Mouse (Mus musculus): Measurements from ENCODE around the gene Aldob. TPM values are rescaled to one million over a fixed set of nuclear protein-coding genes. Genes with fewer than 3 reads are reported as not detected.
A peak's percentile ranks its signal among the peaks of the same experiment; 100 is the strongest.
"Not testable (repeated sequence)": the region's sequence is repeated elsewhere in the genome, so short reads cannot be mapped to it uniquely, and the experiment has no call there.

Gene Aldob
- polyA plus RNA-seq, 1 experiment from 2014 or later: not detected

GRCm38 (mm10) chr4:49520572-49521340 is 28.6 kb downstream of the Aldob start, which contains the start of the genes Mrpl50 and Zfp189:
TSS of gene Mrpl50 (minus strand) at chr4:49521093.
TSS of gene Zfp189 (plus strand) at chr4:49521176.
- WGBS: under 1% methylated on average over 41 of the region's 41 CpGs
- DNase-seq (ENCODE audit: low spot score): peak; percentile 94
- H3K27ac ChIP-seq (replicated peaks): peak within 1 kb of the TSS; percentile 90
- H3K36me3 ChIP-seq: peaks cover 46% of the 10 kb centered on the region
- peaks cover 29% of the 10 kb centered on the region for H3K4me1 ChIP-seq
- H3K4me3 ChIP-seq: peak within 1 kb of the TSS; percentile 75
- H3K9me3 ChIP-seq (replicated peaks): no peaks in the 10 kb centered on the region
- no peaks in the 10 kb centered on the region for H3K27me3 ChIP-seq (ENCODE audit: low read depth, poor library complexity, severe bottlenecking)

GRCm38 (mm10) chr4:49519476-49519875 is 29.9 kb downstream of the Aldob start:
- 75% methylated on average over 5 of the region's 5 CpGs for WGBS
- Histone ChIP-seq H3K27ac (replicated peaks) (no peak overlapping the region), H3K9me3 (replicated peaks) (no peaks in the 10 kb centered on the region), H3K27me3 (ENCODE audit: low read depth, poor library complexity, severe bottlenecking) (no peaks in the 10 kb centered on the region), H3K4me1 (peaks cover 29% of the 10 kb centered on the region), H3K36me3 (peaks cover 42% of the 10 kb centered on the region), H3K4me3 (peak overlapping the region; percentile 75)
- DNase-seq (ENCODE audit: low spot score): no peak

GRCm38 (mm10) chr4:49514441-49514840 is 34.9 kb downstream of the Aldob start:
- Histone ChIP-seq H3K27ac (replicated peaks) (no peak overlapping the region), H3K4me3 (no peak overlapping the region), H3K4me1 (peaks cover 6% of the 10 kb centered on the region), H3K27me3 (ENCODE audit: low read depth, poor library complexity, severe bottlenecking) (no peaks in the 10 kb centered on the region), H3K9me3 (replicated peaks) (no peaks in the 10 kb centered on the region), H3K36me3 (peaks cover 49% of the 10 kb centered on the region)
- 96% methylated on average over 6 of the region's 6 CpGs for WGBS
- no peak for DNase-seq (ENCODE audit: low spot score)

GRCm38 (mm10) chr4:49512636-49513035 is 36.7 kb downstream of the Aldob start:
- Histone ChIP-seq H3K27ac (replicated peaks) (no peak overlapping the region), H3K4me1 (no peaks in the 10 kb centered on the region), H3K4me3 (no peak overlapping the region), H3K9me3 (replicated peaks) (no peaks in the 10 kb centered on the region), H3K36me3 (peaks cover 39% of the 10 kb centered on the region), H3K27me3 (ENCODE audit: low read depth, poor library complexity, severe bottlenecking) (no peaks in the 10 kb centered on the region)
- DNase-seq (ENCODE audit: low spot score): no peak
- WGBS: 86% methylated on average over 4 of the region's 4 CpGs

- DNase-seq (ENCODE audit: low spot score); H3K4me3 ChIP-seq; H3K27ac ChIP-seq (replicated peaks); H3K9me3 ChIP-seq (replicated peaks); H3K4me1 ChIP-seq; H3K27me3 ChIP-seq (ENCODE audit: low read depth, poor library complexity, severe bottlenecking): not testable (repeated sequence)
- WGBS: 88% methylated on average over 1 of the region's 1 CpGs
- peaks cover 31% of the 10 kb centered on the region for H3K36me3 ChIP-seq
Observed at GRCm38 (mm10) chr4:49510236-49510835, 39.0 kb downstream of the Aldob start.

- 90% methylated on average over 2 of the region's 2 CpGs for WGBS
Observed at GRCm38 (mm10) chr4:49509183-49509582, 40.2 kb downstream of the Aldob start.

GRCm38 (mm10) chr4:49506386-49506785 is 43.0 kb downstream of the Aldob start, which contains the start of gene Baat:
TSS of gene Baat (minus strand) at chr4:49506557.
- H3K4me3 ChIP-seq: no peak within 1 kb of the TSS
- no peaks in the 10 kb centered on the region for H3K9me3 ChIP-seq (replicated peaks)
- H3K27ac ChIP-seq (replicated peaks): no peak within 1 kb of the TSS
- whole genome bisulfite sequencing: 85% methylated on average over 3 of the region's 3 CpGs
- H3K27me3 ChIP-seq (ENCODE audit: low read depth, poor library complexity, severe bottlenecking): no peaks in the 10 kb centered on the region
- no peaks in the 10 kb centered on the region for H3K4me1 ChIP-seq
- no peaks in the 10 kb centered on the region for H3K36me3 ChIP-seq
- no peak for DNase-seq (ENCODE audit: low spot score)

More at GRCm38 (mm10) chr4:49509183-49509582, 40.2 kb downstream of the Aldob start:
- Histone ChIP-seq H3K9me3 (replicated peaks) (no peaks in the 10 kb centered on the region), H3K27ac (replicated peaks) (no peak overlapping the region), H3K4me1 (no peaks in the 10 kb centered on the region), H3K4me3 (no peak overlapping the region), H3K36me3 (peaks cover 24% of the 10 kb centered on the region), H3K27me3 (ENCODE audit: low read depth, poor library complexity, severe bottlenecking) (no peaks in the 10 kb centered on the region)
- DNase-seq (ENCODE audit: low spot score): no peak

- WGBS: 96% methylated on average over 1 of the region's 1 CpGs
- Histone ChIP-seq H3K9me3 (replicated peaks) (no peaks in the 10 kb centered on the region), H3K27ac (replicated peaks) (no peak overlapping the region), H3K27me3 (ENCODE audit: low read depth, poor library complexity, severe bottlenecking) (no peaks in the 10 kb centered on the region), H3K4me3 (no peak overlapping the region), H3K36me3 (no peaks in the 10 kb centered on the region), H3K4me1 (no peaks in the 10 kb centered on the region)
- DNase-seq (ENCODE audit: low spot score): no peak
Observed at GRCm38 (mm10) chr4:49503563-49503962, 45.8 kb downstream of the Aldob start.

Other genes with a start within 250 kb of the Aldob start
- not detected in 2 replicates for gene Acnat2, start 141.4 kb downstream of the Aldob start, polyA plus RNA-seq (2016; fragmentation: Nextera tagmentation; extraction: Ambion mirVana)
- not detected in 2 replicates for gene Acnat1, start 75.6 kb downstream of the Aldob start, polyA plus RNA-seq (2016; fragmentation: Nextera tagmentation; extraction: Ambion mirVana)
- gene Baat, start 43.0 kb downstream of the Aldob start, polyA plus RNA-seq (2016; fragmentation: Nextera tagmentation; extraction: Ambion mirVana): 0.14 and 0.16 TPM in 2 replicates
- 85.6 and 86.3 TPM in 2 replicates for gene Mrpl50, start 28.5 kb downstream of the Aldob start, polyA plus RNA-seq (2016; fragmentation: Nextera tagmentation; extraction: Ambion mirVana)
- gene Zfp189, start 28.4 kb downstream of the Aldob start, polyA plus RNA-seq (2016; fragmentation: Nextera tagmentation; extraction: Ambion mirVana): 11.6 and 12.3 TPM in 2 replicates
- gene Tmem246, start 48.3 kb upstream of the Aldob start, polyA plus RNA-seq (2016; fragmentation: Nextera tagmentation; extraction: Ambion mirVana): 16.0 and 17.8 TPM in 2 replicates
- 49.7 and 53.9 TPM in 2 replicates for gene Rnf20, start 82.5 kb upstream of the Aldob start, polyA plus RNA-seq (2016; fragmentation: Nextera tagmentation; extraction: Ambion mirVana)
- gene Ppp3r2, start 132.5 kb upstream of the Aldob start, polyA plus RNA-seq (2016; fragmentation: Nextera tagmentation; extraction: Ambion mirVana): not detected in 2 replicates